Mouse (Mus musculus): ENCODE measurements around the gene 3110040M04Rik.

The 3110040M04Rik gene

GRCm38 (mm10) chr1:151233756-151234155 is 29.8 kb downstream of the 3110040M04Rik start:
- no peak for DNase-seq (ENCODE audit: inconsistent age in 2 of 2, low spot score in 1 of 2)

GRCm38 (mm10) chr1:151235574-151235973 is 31.7 kb downstream of the 3110040M04Rik start:
- no peak for DNase-seq (ENCODE audit: inconsistent age in 2 of 2, low spot score in 1 of 2)

DNA sequence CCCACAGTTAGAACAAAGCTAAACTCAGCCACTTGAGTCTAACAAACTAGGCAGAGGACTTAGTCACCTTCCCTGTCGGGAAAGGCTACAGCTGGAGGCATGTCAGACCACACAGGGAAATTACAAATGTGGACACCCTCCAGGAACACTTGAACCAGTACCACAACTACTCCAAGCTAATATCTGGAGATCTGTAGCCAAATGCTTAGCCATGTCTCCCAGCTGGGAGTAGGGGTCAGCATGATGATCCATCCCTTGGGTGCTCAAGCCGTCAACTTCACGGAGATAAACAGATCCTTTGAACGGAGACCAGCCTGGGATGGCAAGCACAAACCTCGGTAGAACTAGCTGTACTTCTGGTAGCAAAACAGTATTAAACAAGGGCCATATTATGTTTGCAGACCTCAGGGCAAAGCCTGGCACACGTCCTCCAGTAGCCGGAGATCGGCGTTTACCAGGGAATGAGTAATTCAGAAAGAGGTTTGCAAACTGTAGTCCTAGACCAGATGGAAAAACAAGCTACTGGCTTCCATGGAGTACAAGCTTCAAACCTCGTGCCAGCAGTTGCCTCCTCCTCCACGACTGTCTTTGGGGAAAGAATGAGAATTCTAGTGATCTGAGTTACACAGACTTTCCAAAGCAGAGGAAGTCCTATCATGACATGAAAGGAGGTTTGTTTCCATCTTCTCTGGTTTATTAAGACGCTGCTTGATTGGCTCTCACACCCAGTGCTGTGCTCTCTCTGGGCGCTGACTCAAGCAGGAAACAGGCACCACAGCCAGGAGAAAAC is 32.4 kb downstream of the 3110040M04Rik start:
- DNase-seq (ENCODE audit: inconsistent age in 2 of 2, low spot score in 1 of 2), result peak in 1 of 2 experiments; percentile 49

DNA sequence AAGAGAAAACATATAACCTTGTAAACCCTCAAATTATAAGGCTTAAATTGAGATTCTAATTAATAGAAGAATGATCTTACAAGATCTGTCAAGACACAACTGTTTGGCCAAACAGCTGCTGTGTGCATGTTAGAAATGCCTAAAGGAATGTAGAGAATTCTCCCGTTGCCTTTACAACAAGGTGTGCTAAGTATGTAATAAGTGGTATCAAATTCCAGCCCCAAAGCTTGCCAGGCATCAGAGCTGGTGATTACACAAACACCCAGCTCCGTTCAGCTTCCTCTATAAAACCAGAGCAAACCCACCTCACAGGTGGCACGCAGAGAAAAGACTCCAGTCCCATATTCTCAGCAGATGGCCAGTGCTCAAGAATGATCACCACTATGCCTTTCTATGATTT is 33.9 kb downstream of the 3110040M04Rik start:
- no peak for DNase-seq (ENCODE audit: inconsistent age in 2 of 2, low spot score in 1 of 2)

DNA sequence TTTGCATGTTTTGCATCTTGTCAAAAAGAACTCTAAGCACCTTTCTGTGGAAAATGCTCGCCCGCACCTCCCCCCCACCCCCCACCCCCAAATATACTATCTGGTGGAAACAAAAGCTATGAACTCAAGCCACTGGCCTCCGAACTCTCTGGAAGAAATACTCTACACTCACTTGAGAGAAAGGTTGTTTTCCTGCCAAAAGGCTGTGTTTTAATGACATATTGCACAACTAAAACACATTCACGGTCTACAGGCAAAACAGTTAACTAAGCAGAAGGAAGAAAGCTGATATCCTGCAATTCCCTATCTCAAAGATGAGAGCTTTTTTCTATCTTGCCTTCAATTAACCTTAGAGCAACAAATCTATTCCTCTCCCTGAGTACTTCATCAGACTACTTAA is 39.4 kb downstream of the 3110040M04Rik start:
- no peak for DNase-seq (ENCODE audit: inconsistent age in 2 of 2, low spot score in 1 of 2)

DNA sequence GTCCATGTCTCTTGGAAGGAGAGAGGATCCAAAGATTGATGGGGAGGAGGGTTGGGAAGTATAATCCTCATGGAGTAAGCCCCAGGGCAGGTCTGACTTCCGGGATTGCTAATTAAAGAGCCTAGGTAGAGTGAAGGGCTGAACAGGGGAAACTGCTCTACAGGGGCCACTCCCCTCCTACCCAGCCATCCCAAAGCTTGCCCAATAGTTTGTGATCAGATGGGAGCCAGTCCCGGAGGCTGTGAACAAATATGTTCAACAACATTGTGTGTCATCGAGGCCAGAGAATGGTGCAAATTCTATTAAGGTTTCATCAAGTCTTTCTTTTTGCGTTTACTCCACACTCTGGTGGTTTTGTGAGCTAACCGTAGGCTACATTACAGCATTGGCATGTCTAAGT is 40.1 kb downstream of the 3110040M04Rik start:
- no peak for DNase-seq (ENCODE audit: inconsistent age in 2 of 2, low spot score in 1 of 2)

DNA sequence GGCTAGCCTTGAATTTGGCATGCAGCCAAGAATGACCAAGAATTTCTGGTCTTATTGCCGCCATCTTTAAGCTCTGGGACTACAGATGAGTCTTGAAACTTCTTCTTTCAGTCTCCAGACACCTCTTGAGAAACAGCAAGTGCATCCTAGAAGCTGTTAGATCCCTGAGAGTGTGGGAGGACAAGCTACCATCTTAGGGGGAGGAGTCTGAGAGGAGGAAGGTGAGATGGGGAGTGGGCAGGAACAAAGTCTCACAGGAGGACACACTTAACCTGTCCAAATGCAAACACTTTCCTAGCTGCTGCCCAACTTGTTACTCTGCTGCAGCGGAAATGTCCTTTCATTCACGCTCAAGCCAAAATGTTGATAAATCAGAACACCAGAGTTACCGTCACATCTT is 40.8 kb downstream of the 3110040M04Rik start:
- DNase-seq (ENCODE audit: inconsistent age in 2 of 2, low spot score in 1 of 2), result no peak

DNA sequence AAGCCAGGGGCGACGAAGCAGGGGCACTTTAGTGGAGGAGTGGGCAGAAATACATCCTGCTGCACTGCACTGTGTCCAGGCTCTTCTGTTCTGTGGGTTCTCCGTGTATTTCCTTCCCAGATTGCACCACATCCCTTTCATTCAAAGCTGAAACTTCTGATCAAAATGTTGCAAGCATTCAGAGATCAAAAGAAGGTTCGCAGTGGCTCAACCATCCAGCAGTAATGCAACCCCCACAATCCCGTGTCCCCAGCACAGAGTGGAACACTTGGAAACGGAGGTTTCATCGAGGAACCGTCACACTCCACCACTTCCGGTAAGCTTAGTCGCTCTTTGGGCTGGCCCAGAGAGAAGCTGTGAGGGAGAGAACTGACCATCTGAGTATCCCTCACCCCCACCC is 41.2 kb downstream of the 3110040M04Rik start:
- DNase-seq (ENCODE audit: inconsistent age in 2 of 2, low spot score in 1 of 2), result no peak

DNA sequence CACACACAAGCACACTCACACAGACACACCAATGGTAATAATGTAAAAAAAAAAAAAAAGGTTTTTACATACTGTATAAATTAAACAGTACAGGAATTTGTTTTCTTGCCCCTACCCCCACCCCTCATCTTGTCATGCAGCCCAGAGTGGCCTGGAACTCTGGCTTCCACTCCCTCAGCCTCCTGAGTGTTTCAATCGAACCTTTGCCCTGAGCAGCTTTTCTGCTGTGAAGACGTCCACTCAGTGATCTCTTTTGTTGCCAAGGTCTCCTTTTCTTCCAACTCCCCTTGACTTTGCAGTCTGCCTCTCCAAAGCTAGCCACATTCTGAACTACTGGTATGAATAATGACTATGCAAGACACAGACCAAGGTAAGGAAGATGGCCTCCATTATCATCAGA is 41.9 kb downstream of the 3110040M04Rik start:
- DNase-seq (ENCODE audit: inconsistent age in 2 of 2, low spot score in 1 of 2), result no peak

DNA sequence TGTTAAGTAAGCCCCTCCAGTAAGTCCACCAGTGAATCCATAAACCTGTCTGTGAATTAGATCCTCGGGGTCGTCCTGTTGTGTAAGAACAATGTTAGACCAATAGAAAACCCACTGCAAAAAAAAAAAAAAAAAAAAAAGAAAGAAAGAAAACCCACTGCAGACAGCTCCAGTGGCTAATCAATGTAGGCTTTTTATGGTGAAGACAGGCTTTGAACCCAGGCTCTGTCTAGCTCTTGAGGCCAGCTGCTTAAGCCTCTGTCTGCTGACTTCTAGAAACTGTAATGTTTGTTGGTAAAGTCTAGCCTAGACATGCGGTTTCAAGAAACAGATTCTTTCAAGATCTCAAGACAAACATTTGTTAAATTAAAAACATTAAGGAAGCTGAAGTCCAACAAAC is 46.2 kb downstream of the 3110040M04Rik start:
- no peak for DNase-seq (ENCODE audit: inconsistent age in 2 of 2, low spot score in 1 of 2)

- peak; percentile 68 to 78 for DNase-seq (ENCODE audit: inconsistent age in 2 of 2, low spot score in 1 of 2)
These were observed 46.7 kb downstream of the 3110040M04Rik start for GRCm38 (mm10) chr1:151250529-151251193.

- DNase-seq (ENCODE audit: inconsistent age in 2 of 2, low spot score in 1 of 2), result no peak
These were observed 47.5 kb downstream of the 3110040M04Rik start for GRCm38 (mm10) chr1:151251194-151252010.
